Mouse (Mus musculus): ENCODE results near the gene Il4. TPM values are rescaled to one million over a fixed set of nuclear protein-coding genes. Genes with fewer than 3 reads are reported as not detected.

The Il4 gene
- polyA plus RNA-seq, 1 experiment from 2014 or later: 0.35 TPM

DNA sequence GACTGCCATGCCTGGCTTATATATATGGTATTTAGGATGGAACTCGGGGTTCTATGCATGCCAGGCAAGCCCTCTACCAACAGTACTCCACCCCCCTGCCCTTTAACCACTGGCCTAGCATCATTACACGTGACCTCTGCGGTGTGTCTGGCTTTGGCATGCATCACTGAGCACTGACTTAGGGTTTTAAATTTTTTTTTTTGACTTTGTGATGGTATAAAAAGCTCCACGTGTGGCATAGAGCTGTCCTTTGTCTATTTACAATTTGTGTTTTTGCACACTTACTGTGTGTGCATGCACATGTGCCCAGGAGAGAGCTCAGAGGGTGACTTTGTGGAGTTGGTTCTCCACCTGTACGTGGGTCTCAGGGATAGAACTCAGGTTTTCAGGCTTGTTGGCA is 25.5 kb upstream of the Il4 start:
- H3K9ac ChIP-seq (ENCODE audit: low read depth, low read length): no peak overlapping the region
- H3K4me3 ChIP-seq (ENCODE audit: low read length): no peak overlapping the region
- H3K27me3 ChIP-seq (replicated peaks; ENCODE audit: control insufficient read depth, insufficient read depth, low read length): no peaks in the 10 kb centered on the region
- peaks cover 2% of the 10 kb centered on the region; the same call in 1 of the 2 replicates for H3K36me3 ChIP-seq (ENCODE audit: control insufficient read depth, insufficient read depth, low read length)
- H3K4me1 ChIP-seq (ENCODE audit: control insufficient read depth, insufficient read depth, low read length): no peaks in the 10 kb centered on the region
- WGBS: 76% methylated on average over 5 of the region's 5 CpGs
- no peak overlapping the region for H3K4me2 ChIP-seq (ENCODE audit: low read depth, low read length)
- H3K9me3 ChIP-seq (ENCODE audit: control insufficient read depth, low read length): no peaks in the 10 kb centered on the region
- ATAC-seq: no peak
- H3K27ac ChIP-seq (ENCODE audit: low read length): no peak overlapping the region

DNA sequence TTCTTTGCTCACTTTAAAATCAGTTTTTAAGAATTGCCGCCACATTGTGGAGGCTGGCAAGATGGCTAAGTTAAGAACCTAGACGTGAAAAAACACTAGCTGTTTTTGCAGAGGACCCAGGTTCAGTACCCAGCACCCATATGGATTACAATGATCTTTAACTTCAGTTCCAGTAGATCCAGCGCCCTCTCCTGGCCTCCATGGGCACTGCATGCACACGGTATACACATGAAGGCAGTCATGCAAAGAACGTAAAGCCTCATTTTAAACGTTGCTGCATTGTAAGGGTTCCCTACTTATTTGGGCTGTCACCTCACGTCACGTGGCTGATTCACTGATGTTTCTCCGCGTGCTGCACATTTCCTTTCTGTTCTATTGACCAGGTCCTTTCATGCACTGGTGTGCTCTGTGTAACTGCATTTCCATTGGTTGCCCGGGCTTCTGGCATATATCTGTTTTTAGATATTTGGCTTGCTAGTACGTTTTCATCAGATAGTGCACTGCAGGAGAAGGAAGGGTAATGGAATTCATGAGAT is 24.3 kb upstream of the Il4 start:
- 75% methylated on average over 12 of the region's 12 CpGs for WGBS
- Histone ChIP-seq H3K4me2 (ENCODE audit: low read depth, low read length) (no peak overlapping the region), H3K9me3 (ENCODE audit: control insufficient read depth, low read length) (no peaks in the 10 kb centered on the region), H3K9ac (ENCODE audit: low read depth, low read length) (no peak overlapping the region), H3K27me3 (replicated peaks; ENCODE audit: control insufficient read depth, insufficient read depth, low read length) (no peaks in the 10 kb centered on the region), H3K4me1 (ENCODE audit: control insufficient read depth, insufficient read depth, low read length) (no peaks in the 10 kb centered on the region), H3K4me3 (ENCODE audit: low read length) (no peak overlapping the region), H3K36me3 (ENCODE audit: control insufficient read depth, insufficient read depth, low read length) (no peaks in the 10 kb centered on the region), H3K27ac (ENCODE audit: low read length) (no peak overlapping the region)
- no peak for ATAC-seq

DNA sequence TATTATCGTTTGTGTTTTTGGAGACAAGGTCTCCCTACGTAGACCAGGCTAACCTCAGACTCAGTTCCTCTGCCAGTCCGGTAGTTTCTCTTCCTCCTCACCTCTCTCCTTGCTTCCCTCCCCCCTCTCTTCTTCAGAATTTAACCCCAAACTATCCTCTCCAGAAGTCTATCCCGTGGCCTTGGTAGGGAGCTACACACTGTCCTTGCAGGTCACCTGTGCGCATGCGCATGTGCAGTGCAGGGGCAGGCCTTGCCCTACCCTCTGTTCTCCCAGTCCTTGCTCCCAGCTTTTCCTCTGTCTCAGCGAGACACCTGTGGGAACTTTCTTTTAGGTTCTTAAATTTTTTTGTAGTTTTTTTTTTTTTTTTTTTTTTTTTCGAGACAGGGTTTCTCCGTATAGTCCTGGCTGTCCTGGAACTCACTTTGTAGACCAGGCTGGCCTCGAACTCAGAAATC is 19.4 kb upstream of the Il4 start:
- WGBS: 79% methylated on average over 10 of the region's 10 CpGs
- ATAC-seq: no peak
- Histone ChIP-seq H3K4me1 (ENCODE audit: control insufficient read depth, insufficient read depth, low read length) (peaks cover 8% of the 10 kb centered on the region), H3K9me3 (ENCODE audit: control insufficient read depth, low read length) (no peaks in the 10 kb centered on the region), H3K36me3 (ENCODE audit: control insufficient read depth, insufficient read depth, low read length) (no peaks in the 10 kb centered on the region), H3K9ac (ENCODE audit: low read depth, low read length) (no peak overlapping the region), H3K27me3 (replicated peaks; ENCODE audit: control insufficient read depth, insufficient read depth, low read length) (peaks cover 18% of the 10 kb centered on the region; the same call in 1 of the 2 replicates), H3K27ac (ENCODE audit: low read length) (no peak overlapping the region), H3K4me2 (ENCODE audit: low read depth, low read length) (no peak overlapping the region), H3K4me3 (ENCODE audit: low read length) (no peak overlapping the region)

DNA sequence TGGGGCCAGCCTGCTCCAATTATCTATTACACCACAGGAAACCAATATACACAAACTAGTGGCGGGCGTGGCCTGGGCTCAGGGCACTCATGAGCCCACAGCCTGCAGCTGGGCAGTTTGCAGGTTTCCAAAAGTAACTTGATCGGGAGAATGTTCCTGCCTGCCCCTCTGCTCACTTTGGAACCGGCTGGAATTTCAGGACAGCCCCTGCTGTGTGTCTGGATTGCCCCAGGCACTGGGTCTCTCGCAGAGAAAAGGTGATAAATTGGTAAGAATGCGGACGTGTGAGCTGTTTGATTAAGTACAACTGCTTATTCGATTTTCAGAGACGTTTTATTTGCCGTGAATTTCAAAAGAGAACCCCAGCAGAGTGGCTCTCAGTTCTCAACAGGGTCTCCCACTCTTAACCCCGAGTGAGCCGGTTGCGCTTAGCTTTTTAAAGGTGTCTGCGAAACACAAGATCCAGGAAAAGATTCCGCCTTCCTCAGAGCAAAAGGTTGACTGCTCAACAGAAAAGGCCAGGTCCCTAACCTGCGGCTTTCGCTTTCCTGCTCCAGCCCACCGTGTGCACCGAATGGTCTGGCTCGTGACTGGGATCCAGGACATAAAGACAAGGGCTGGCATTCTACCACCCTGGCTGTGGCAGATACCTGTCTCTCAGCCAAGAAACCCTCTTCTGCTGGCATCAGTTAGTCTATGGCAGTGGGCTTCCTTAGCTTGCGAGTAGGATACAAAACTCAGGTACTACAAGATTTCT is 18.8 kb upstream of the Il4 start:
- Histone ChIP-seq H3K27ac (ENCODE audit: low read length) (no peak overlapping the region), H3K9me3 (ENCODE audit: control insufficient read depth, low read length) (no peaks in the 10 kb centered on the region), H3K4me1 (ENCODE audit: control insufficient read depth, insufficient read depth, low read length) (peaks cover 8% of the 10 kb centered on the region), H3K4me3 (ENCODE audit: low read length) (no peak overlapping the region), H3K36me3 (ENCODE audit: control insufficient read depth, insufficient read depth, low read length) (no peaks in the 10 kb centered on the region), H3K4me2 (ENCODE audit: low read depth, low read length) (no peak overlapping the region), H3K9ac (ENCODE audit: low read depth, low read length) (no peak overlapping the region), H3K27me3 (replicated peaks; ENCODE audit: control insufficient read depth, insufficient read depth, low read length) (peaks cover 18% of the 10 kb centered on the region; the same call in 1 of the 2 replicates)
- no peak for ATAC-seq
- 24% methylated on average over 21 of the region's 21 CpGs for WGBS

DNA sequence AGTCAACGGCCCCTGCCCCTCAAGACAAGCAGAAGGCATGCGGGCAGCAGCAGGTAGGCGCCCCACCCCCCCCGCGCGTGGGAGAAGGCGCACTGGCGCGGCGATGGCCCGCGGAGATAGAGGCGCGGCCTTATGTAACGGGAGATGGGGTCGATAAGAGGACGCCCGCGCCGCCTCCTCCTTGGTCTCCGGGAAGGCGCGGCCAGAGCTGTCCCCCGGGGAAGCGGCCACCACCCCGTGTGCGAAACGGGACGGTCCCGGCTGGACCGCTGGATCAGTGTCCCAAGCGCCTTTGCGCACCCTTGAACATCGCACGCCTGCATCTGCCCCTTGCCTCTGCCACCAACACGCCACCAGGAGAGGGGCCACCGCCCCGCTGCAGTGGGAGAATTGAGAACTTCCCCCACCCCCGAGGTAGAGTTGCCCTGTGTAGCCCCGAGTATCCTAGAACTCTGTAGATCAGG is 17.7 kb upstream of the Il4 start:
- no peak overlapping the region for H3K27ac ChIP-seq (ENCODE audit: low read length)
- H3K36me3 ChIP-seq (ENCODE audit: control insufficient read depth, insufficient read depth, low read length): no peaks in the 10 kb centered on the region
- peak overlapping the region; percentile 71 for H3K4me2 ChIP-seq (ENCODE audit: low read depth, low read length)
- H3K9ac ChIP-seq (ENCODE audit: low read depth, low read length): peak overlapping the region; percentile 54
- H3K4me1 ChIP-seq (ENCODE audit: control insufficient read depth, insufficient read depth, low read length): peaks cover 8% of the 10 kb centered on the region
- peak overlapping the region; percentile 44 for H3K4me3 ChIP-seq (ENCODE audit: low read length)
- 2% methylated on average over 39 of the region's 40 CpGs for WGBS
- H3K9me3 ChIP-seq (ENCODE audit: control insufficient read depth, low read length): no peaks in the 10 kb centered on the region
- H3K27me3 ChIP-seq (replicated peaks; ENCODE audit: control insufficient read depth, insufficient read depth, low read length): peaks cover 18% of the 10 kb centered on the region; the same call in 1 of the 2 replicates
- ATAC-seq: no peak

DNA sequence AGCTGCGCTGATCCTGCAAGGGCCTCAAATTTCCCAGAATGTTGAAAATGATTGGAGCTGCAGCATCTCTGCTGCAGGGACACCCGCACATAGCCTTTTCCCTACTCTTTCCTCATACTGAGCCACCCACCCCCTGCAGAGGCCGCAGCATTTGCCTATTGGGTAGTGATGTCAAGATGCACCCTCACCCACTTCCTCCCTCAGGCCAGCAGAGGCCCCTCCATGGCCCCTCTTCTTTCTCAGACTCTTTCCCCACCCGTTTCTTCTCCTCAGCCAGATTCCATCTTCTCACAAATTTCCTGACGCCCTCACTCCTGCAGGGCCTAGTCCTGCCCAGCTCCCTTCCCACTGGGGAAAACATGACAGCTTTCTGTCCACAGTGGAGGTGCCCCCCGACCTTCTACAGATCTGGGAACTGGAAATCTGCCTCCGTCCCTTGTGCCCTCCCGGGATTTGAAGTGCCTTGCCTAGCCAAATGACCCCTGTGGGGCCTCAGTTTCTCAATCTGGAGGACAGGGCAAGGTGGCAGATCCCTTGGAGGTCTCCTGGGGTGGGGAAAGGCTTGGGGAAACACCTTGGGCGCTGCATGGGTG is 17.2 kb upstream of the Il4 start:
- no peaks in the 10 kb centered on the region for H3K9me3 ChIP-seq (ENCODE audit: control insufficient read depth, low read length)
- peak overlapping the region; percentile 71 for H3K4me2 ChIP-seq (ENCODE audit: low read depth, low read length)
- peaks cover 18% of the 10 kb centered on the region; the same call in 1 of the 2 replicates for H3K27me3 ChIP-seq (replicated peaks; ENCODE audit: control insufficient read depth, insufficient read depth, low read length)
- no peaks in the 10 kb centered on the region for H3K36me3 ChIP-seq (ENCODE audit: control insufficient read depth, insufficient read depth, low read length)
- ATAC-seq: no peak
- H3K4me3 ChIP-seq (ENCODE audit: low read length): peak overlapping the region; percentile 44
- H3K4me1 ChIP-seq (ENCODE audit: control insufficient read depth, insufficient read depth, low read length): peaks cover 8% of the 10 kb centered on the region
- peak overlapping the region; percentile 54; the same call in 1 of the 2 replicates for H3K9ac ChIP-seq (ENCODE audit: low read depth, low read length)
- 39% methylated on average over 9 of the region's 9 CpGs for WGBS
- no peak overlapping the region for H3K27ac ChIP-seq (ENCODE audit: low read length)

DNA sequence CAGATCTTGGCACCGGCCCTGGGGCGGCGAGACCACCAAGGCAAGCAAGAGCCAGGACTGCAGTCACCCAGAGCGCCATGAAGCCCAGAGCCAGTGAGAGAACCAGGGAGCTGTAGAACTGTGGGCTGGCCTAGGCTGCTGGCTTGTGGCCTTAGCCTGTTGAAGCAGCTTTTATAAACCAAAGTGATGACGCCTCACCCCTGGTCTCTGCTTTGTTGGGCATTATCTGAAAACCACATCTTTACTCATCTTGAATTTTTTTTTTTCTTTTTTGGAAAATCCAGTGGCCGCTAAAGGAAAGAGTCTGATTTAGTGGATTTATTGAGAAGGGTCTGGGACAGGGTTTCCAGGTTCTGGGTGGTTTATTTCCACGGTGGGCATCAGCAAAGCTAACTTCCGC is 16.1 kb upstream of the Il4 start, which contains the start of gene Il13:
TSS of gene Il13 (minus strand) at position 147 of the 400 bp plus-strand sequence.
- no peaks in the 10 kb centered on the region for H3K36me3 ChIP-seq (ENCODE audit: control insufficient read depth, insufficient read depth, low read length)

DNA sequence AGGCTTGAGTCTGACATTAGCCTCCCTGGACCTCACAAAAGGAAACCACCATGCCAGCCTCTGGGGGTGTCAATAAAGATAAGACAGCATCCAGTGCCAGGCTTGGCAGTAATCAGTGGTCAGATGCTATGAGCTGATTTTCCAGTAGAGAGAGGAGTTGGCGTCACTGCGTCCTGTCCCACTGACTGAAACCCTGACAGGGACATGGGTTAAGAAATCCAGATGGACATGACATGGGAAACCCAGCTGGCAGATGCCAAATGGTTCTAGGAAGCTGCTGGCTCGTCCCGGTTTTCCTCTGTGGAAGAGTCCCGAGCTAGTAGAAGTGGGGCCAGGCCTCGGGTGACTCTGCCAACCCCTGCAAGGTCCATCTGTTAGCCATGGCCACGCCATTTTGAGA is 15.2 kb upstream of the Il4 start:
- 87% methylated on average over 7 of the region's 7 CpGs for WGBS

More for the DNA sequence above, 16.1 kb upstream of the Il4 start, which contains the start of gene Il13:
- H3K4me3 ChIP-seq (ENCODE audit: low read length): no peak within 1 kb of the TSS
- H3K27ac ChIP-seq (ENCODE audit: low read length): no peak within 1 kb of the TSS
- peaks cover 18% of the 10 kb centered on the region; the same call in 1 of the 2 replicates for H3K27me3 ChIP-seq (replicated peaks; ENCODE audit: control insufficient read depth, insufficient read depth, low read length)
- H3K4me2 ChIP-seq (ENCODE audit: low read depth, low read length): no peak within 1 kb of the TSS
- no peak within 1 kb of the TSS for H3K9ac ChIP-seq (ENCODE audit: low read depth, low read length)
- H3K4me1 ChIP-seq (ENCODE audit: control insufficient read depth, insufficient read depth, low read length): peaks cover 8% of the 10 kb centered on the region
- H3K9me3 ChIP-seq (ENCODE audit: control insufficient read depth, low read length): no peaks in the 10 kb centered on the region
- ATAC-seq: no peak
- WGBS: 91% methylated on average over 8 of the region's 8 CpGs

DNA sequence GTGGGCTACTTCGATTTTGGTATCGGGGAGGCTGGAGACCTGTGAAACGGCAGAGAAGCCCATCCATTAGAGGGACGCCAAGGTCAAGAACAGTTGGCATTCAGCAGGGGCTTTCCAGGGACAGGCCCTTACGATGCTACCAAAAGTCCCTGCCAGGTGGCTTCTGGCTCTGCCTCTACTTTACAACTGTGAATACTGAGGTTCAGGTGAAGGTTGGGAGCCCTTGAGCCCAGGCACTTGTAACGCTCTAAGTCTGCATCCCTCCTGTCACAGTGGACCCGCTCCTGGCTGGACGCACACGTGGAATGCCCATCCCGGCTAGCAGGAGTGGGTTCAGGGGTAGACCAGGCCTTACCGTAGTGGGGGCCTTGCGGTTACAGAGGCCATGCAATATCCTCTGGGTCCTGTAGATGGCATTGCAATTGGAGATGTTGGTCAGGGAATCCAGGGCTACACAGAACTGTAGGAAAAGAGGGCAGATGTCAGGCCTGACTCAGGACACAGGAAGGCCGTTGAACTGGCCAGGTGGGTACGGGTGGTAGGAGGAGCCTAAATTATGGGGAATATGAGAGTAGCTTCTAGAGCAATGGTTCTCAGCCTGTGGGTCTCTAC is 13.8 kb upstream of the Il4 start:
- 73% methylated on average over 14 of the region's 14 CpGs for WGBS

More for the DNA sequence above, 15.2 kb upstream of the Il4 start:
- Histone ChIP-seq H3K4me2 (ENCODE audit: low read depth, low read length) (no peak overlapping the region), H3K9ac (ENCODE audit: low read depth, low read length) (no peak overlapping the region), H3K4me1 (ENCODE audit: control insufficient read depth, insufficient read depth, low read length) (peaks cover 8% of the 10 kb centered on the region), H3K36me3 (ENCODE audit: control insufficient read depth, insufficient read depth, low read length) (no peaks in the 10 kb centered on the region), H3K4me3 (ENCODE audit: low read length) (no peak overlapping the region), H3K27ac (ENCODE audit: low read length) (no peak overlapping the region), H3K27me3 (replicated peaks; ENCODE audit: control insufficient read depth, insufficient read depth, low read length) (peaks cover 18% of the 10 kb centered on the region; the same call in 1 of the 2 replicates), H3K9me3 (ENCODE audit: control insufficient read depth, low read length) (no peaks in the 10 kb centered on the region)
- no peak for ATAC-seq

More for the DNA sequence above, 13.8 kb upstream of the Il4 start:
- peaks cover 15% of the 10 kb centered on the region; the same call in 1 of the 2 replicates for H3K27me3 ChIP-seq (replicated peaks; ENCODE audit: control insufficient read depth, insufficient read depth, low read length)
- no peak overlapping the region for H3K9ac ChIP-seq (ENCODE audit: low read depth, low read length)
- H3K4me2 ChIP-seq (ENCODE audit: low read depth, low read length): no peak overlapping the region
- no peaks in the 10 kb centered on the region for H3K36me3 ChIP-seq (ENCODE audit: control insufficient read depth, insufficient read depth, low read length)
- H3K9me3 ChIP-seq (ENCODE audit: control insufficient read depth, low read length): no peaks in the 10 kb centered on the region
- ATAC-seq: no peak
- H3K27ac ChIP-seq (ENCODE audit: low read length): no peak overlapping the region
- H3K4me3 ChIP-seq (ENCODE audit: low read length): no peak overlapping the region
- peaks cover 8% of the 10 kb centered on the region for H3K4me1 ChIP-seq (ENCODE audit: control insufficient read depth, insufficient read depth, low read length)
